Mouse (Mus musculus): ENCODE results near the gene Noct. TPM values are rescaled to one million over a fixed set of nuclear protein-coding genes. Genes with fewer than 3 reads are reported as not detected.

Gene Noct
- polyA plus RNA-seq, 1 experiment from 2014 or later: 4.2 TPM

DNA sequence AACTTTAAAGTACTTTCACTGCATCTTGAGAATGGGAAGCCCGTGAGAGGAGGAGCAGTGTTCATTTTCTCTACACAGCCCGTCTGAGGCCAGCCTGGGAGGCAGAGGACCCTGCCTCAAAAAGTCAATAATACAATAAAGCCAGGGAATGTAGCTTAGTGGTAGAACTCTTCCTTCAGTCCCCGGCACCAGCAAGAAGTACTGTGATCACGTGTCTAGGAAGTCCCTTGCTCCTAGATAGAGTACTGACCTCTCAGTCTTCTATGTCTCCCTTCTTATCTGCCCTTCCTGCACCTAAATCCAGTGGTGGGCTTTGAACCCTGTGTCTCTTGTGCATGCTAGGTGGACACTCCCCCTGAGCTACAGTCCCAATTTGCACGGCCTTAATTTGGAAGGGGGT, 6.6 kb downstream of the Noct start:
- TF ChIP-seq CTCF (IDR thresholded peaks at IDR 0.05) (no peak), EP300 (IDR thresholded peaks at IDR 0.05) (no peak)
- H3K9ac ChIP-seq (replicated peaks; ENCODE audit: low read depth): no peak overlapping the region
- H3K36me3 ChIP-seq (ENCODE audit: insufficient read depth, low read length): no peaks in the 10 kb centered on the region
- WGBS: 67% methylated on average over 5 of the region's 5 CpGs
- H3K27me3 ChIP-seq (replicated peaks; ENCODE audit: insufficient read depth, low read length): no peaks in the 10 kb centered on the region
- peaks cover 8% of the 10 kb centered on the region; the same call in 1 of the 2 replicates for H3K4me1 ChIP-seq (ENCODE audit: insufficient read depth, low read depth, low read length)
- no peak overlapping the region for H3K4me2 ChIP-seq (replicated peaks; ENCODE audit: low read depth, low read length)
- H3K4me3 ChIP-seq (ENCODE audit: low read depth, low read length): no peak overlapping the region
- DNase-seq (ENCODE audit: low spot score) (no peak), ATAC-seq (no peak)
- peak overlapping the region; percentile 70 for H3K27ac ChIP-seq (ENCODE audit: low read length)
- no peaks in the 10 kb centered on the region for H3K9me3 ChIP-seq (ENCODE audit: low read length)

DNA sequence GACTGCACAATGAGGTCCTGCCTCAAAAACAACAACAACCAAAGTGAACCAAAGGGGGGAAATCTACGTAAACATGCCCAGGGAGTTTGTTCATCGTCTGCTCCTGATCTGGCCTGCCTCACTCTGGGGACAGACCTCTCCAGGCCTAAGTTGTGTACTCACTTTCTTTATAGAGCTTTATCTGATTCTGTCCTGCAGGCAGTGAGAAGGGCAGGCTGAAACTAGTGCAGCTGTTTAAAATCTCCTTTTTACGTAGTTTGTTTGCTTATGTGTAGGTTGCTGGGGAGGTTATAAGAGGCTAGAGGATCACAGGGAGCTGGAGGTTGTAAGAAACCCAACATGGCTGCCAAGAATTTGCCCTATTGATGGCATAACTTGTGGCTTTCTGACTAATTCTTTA, 7.3 kb downstream of the Noct start:
- Histone ChIP-seq H3K27me3 (replicated peaks; ENCODE audit: insufficient read depth, low read length) (no peaks in the 10 kb centered on the region), H3K4me3 (ENCODE audit: low read depth, low read length) (no peak overlapping the region), H3K4me2 (replicated peaks; ENCODE audit: low read depth, low read length) (no peak overlapping the region), H3K4me1 (ENCODE audit: insufficient read depth, low read depth, low read length) (peaks cover 6% of the 10 kb centered on the region; the same call in 1 of the 2 replicates), H3K9ac (replicated peaks; ENCODE audit: low read depth) (no peak overlapping the region), H3K9me3 (ENCODE audit: low read length) (no peaks in the 10 kb centered on the region), H3K27ac (ENCODE audit: low read length) (peak overlapping the region; percentile 70), H3K36me3 (ENCODE audit: insufficient read depth, low read length) (no peaks in the 10 kb centered on the region)
- TF ChIP-seq CTCF (IDR thresholded peaks at IDR 0.05) (no peak), EP300 (IDR thresholded peaks at IDR 0.05) (peak; percentile 59; the same call in 1 of the 2 replicates)
- DNase-seq (ENCODE audit: low spot score) (peak; percentile 72), ATAC-seq (peak; percentile 16)
- 42% methylated on average over 3 of the region's 3 CpGs for WGBS

DNA sequence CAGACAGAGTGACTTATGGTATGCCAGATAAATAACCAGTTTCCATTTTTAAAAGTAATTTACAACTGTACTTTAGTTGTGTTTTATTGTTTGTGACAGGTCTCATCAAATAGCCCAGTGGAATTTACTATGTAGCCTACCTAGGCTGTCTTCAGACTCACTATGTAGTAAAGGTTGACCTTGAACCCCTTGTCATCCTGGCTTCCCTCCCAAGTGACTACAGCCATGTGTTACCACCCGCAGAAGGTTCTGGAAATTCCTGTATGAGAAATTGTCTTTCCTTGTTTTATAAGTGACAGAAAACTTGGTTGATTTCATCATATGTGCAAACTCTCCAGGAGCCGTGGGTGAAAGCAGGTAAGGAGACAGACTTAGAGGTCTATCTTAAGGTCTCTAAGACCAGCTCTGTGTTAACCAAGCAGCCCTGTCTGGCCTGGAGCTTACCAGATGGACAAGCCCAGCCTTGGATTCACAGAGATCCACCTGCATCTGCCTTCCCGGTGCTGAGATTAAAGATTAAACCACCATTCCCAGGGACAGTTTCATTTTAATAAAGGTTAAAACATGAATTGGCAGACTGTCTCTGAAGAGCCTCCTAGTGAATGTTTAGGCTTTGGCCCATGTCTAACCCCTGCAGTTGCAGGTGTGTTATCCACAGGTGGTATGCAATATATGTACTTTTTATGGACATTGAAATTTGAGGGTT, 8.1 kb downstream of the Noct start:
- whole genome bisulfite sequencing: 66% methylated on average over 3 of the region's 3 CpGs
- peak overlapping the region; percentile 88 for H3K27ac ChIP-seq (ENCODE audit: low read length)
- H3K27me3 ChIP-seq (replicated peaks; ENCODE audit: insufficient read depth, low read length): no peaks in the 10 kb centered on the region
- H3K9ac ChIP-seq (replicated peaks; ENCODE audit: low read depth): no peak overlapping the region
- DNase-seq (ENCODE audit: low spot score) (no peak), ATAC-seq (no peak)
- peaks cover 4% of the 10 kb centered on the region; the same call in 1 of the 2 replicates for H3K4me1 ChIP-seq (ENCODE audit: insufficient read depth, low read depth, low read length)
- no peaks in the 10 kb centered on the region for H3K9me3 ChIP-seq (ENCODE audit: low read length)
- H3K4me3 ChIP-seq (ENCODE audit: low read depth, low read length): no peak overlapping the region
- H3K4me2 ChIP-seq (replicated peaks; ENCODE audit: low read depth, low read length): no peak overlapping the region
- H3K36me3 ChIP-seq (ENCODE audit: insufficient read depth, low read length): no peaks in the 10 kb centered on the region
- TF ChIP-seq EP300 (IDR thresholded peaks at IDR 0.05) (no peak), CTCF (IDR thresholded peaks at IDR 0.05) (no peak)

DNA sequence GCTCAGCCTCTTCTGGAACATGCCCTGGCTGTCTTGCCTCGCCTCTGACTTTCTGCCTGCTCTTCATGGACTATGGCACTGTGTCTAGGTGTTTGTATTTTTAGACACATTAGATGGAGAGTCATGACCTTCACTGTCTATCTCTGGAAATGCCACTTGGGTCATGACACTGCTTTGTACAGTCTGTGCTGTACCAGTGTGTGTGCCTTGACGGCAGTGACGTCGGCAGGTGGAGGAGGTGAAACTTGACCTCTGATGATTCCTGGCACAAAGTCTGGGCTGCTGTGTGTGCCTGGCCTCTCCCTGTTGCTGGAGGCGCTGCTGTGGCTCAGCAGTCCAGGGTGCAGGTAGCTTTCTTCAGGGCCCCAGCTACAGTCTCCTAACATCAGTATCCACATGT, 9.2 kb downstream of the Noct start:
- peak; percentile 82 for DNase-seq (ENCODE audit: low spot score)
- Histone ChIP-seq H3K27ac (ENCODE audit: low read length) (peak overlapping the region; percentile 88), H3K4me3 (ENCODE audit: low read depth, low read length) (no peak overlapping the region)

DNA sequence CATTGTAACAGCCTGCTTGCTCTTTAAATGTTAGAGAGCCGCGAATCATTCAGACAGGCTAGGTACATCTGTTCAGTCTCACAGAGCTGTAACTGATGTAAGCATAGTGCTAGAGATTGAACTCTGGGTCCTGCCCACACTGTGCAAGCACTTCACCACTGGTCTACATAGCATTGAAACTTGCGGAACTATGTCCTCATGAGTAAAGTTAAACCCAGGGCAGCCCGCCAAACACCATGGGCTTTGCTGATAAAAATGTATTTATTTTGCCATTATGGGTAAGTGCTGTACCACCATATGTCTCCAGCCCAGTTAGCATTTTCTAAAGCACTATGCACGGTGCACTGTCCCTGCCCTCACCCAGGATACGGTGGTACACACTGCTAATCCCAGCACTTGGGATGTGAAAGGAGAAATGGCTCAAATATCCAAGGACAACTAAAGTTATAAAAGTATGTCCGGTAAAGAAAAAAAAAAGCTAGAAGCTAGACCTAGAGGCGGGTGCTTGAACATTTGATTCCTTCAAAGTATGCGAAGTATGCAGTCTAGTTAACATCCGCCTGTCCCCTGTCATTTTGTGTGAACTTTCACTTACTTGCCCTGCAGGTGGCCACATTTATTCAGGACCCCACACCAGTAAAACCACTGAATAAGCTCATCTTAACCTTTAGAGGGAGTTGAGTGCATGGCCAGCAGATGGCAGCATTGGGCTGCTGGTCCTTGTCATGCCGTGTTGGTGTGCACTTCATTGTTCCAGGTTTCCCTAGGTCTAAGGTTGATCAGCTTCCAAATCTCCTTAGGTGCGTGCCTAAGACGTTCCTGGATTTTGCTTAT, 9.9 kb downstream of the Noct start:
- peak overlapping the region; percentile 88 for H3K27ac ChIP-seq (ENCODE audit: low read length)
- peaks cover 4% of the 10 kb centered on the region; the same call in 1 of the 2 replicates for H3K4me1 ChIP-seq (ENCODE audit: insufficient read depth, low read depth, low read length)
- WGBS: 18% methylated on average over 13 of the region's 13 CpGs
- no peaks in the 10 kb centered on the region for H3K36me3 ChIP-seq (ENCODE audit: insufficient read depth, low read length)
- DNase-seq (ENCODE audit: low spot score) (peak; percentile 94), ATAC-seq (peak; percentile 95)
- H3K9me3 ChIP-seq (ENCODE audit: low read length): no peaks in the 10 kb centered on the region
- no peak overlapping the region for H3K4me3 ChIP-seq (ENCODE audit: low read depth, low read length)
- H3K9ac ChIP-seq (replicated peaks; ENCODE audit: low read depth): no peak overlapping the region
- peak; percentile 99 for TF ChIP-seq CTCF (IDR thresholded peaks at IDR 0.05)
- peak; percentile 3 for TF ChIP-seq EP300 (IDR thresholded peaks at IDR 0.05)
- H3K27me3 ChIP-seq (replicated peaks; ENCODE audit: insufficient read depth, low read length): no peaks in the 10 kb centered on the region
- H3K4me2 ChIP-seq (replicated peaks; ENCODE audit: low read depth, low read length): peak overlapping the region; percentile 14

More for the DNA sequence above, 9.2 kb downstream of the Noct start:
- peak; percentile 85 for ATAC-seq
- 41% methylated on average over 5 of the region's 5 CpGs for WGBS
- TF ChIP-seq CTCF (IDR thresholded peaks at IDR 0.05) (0 out of 2 replicates have a peak, but pooled peaks have one; percentile 5), EP300 (IDR thresholded peaks at IDR 0.05) (peak; percentile 95)
- H3K27me3 ChIP-seq (replicated peaks; ENCODE audit: insufficient read depth, low read length): no peaks in the 10 kb centered on the region
- no peaks in the 10 kb centered on the region for H3K9me3 ChIP-seq (ENCODE audit: low read length)
- H3K4me1 ChIP-seq (ENCODE audit: insufficient read depth, low read depth, low read length): peaks cover 4% of the 10 kb centered on the region; the same call in 1 of the 2 replicates
- H3K9ac ChIP-seq (replicated peaks; ENCODE audit: low read depth): no peak overlapping the region
- H3K4me2 ChIP-seq (replicated peaks; ENCODE audit: low read depth, low read length): no peak overlapping the region
- H3K36me3 ChIP-seq (ENCODE audit: insufficient read depth, low read length): no peaks in the 10 kb centered on the region

DNA sequence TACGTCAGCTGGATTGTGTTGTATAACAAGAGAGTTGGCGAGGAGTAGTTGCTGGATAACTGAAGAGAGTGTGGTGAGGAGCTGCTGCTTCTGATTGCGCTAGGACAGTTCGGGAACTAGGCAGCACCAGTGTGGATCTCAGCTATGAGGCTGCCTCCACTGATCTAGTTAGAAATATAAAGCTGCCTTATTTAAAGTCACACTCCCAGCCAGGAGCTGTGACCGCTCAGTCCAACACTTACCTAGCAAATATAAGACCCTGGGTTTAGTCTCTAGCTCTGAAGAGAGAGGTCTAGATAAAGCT, 10.5 kb downstream of the Noct start:
- Histone ChIP-seq H3K9ac (replicated peaks; ENCODE audit: low read depth) (no peak overlapping the region), H3K4me2 (replicated peaks; ENCODE audit: low read depth, low read length) (peak overlapping the region; percentile 14; the same call in 1 of the 2 replicates), H3K27ac (ENCODE audit: low read length) (peak overlapping the region; percentile 88), H3K4me1 (ENCODE audit: insufficient read depth, low read depth, low read length) (peaks cover 4% of the 10 kb centered on the region; the same call in 1 of the 2 replicates), H3K9me3 (ENCODE audit: low read length) (no peaks in the 10 kb centered on the region), H3K36me3 (ENCODE audit: insufficient read depth, low read length) (no peaks in the 10 kb centered on the region), H3K4me3 (ENCODE audit: low read depth, low read length) (no peak overlapping the region), H3K27me3 (replicated peaks; ENCODE audit: insufficient read depth, low read length) (no peaks in the 10 kb centered on the region)
- TF ChIP-seq CTCF (IDR thresholded peaks at IDR 0.05) (no peak), EP300 (IDR thresholded peaks at IDR 0.05) (no peak)
- ATAC-seq (no peak), DNase-seq (ENCODE audit: low spot score) (no peak)
- 50% methylated on average over 5 of the region's 5 CpGs for WGBS

Data from lung, postnatal 0 days (tissue).